Mouse (Mus musculus): ENCODE data around the gene Phf11c. TPM values are rescaled to one million over a fixed set of nuclear protein-coding genes. Genes with fewer than 3 reads are reported as not detected.

The Phf11c gene
- polyA plus RNA-seq (2015; fragmentation: Nextera tagmentation; extraction: Ambion mirVana), result 0.27 and 0.60 TPM in 2 replicates

- no peak for ATAC-seq
- Histone ChIP-seq H3K27me3 (replicated peaks; ENCODE audit: control insufficient read depth, insufficient read depth, low read length) (no peaks in the 10 kb centered on the region), H3K4me2 (ENCODE audit: low read length) (no peak within 1 kb of the TSS), H3K9me3 (ENCODE audit: control insufficient read depth, low read length) (no peaks in the 10 kb centered on the region), H3K4me1 (replicated peaks; ENCODE audit: control insufficient read depth, insufficient read depth, low read length) (no peaks in the 10 kb centered on the region), H3K4me3 (replicated peaks; ENCODE audit: low read length) (no peak within 1 kb of the TSS), H3K27ac (ENCODE audit: low read length) (no peak within 1 kb of the TSS), H3K36me3 (ENCODE audit: control insufficient read depth, insufficient read depth) (no peaks in the 10 kb centered on the region), H3K9ac (replicated peaks; ENCODE audit: low read depth, low read length) (no peak within 1 kb of the TSS)
- WGBS, result 93% methylated on average over 3 of the region's 3 CpGs
Observed at GRCm38 (mm10) chr14:59395281-59395680, at the start of gene Phf11c. TSS of gene Phf11c (minus strand) at chr14:59395381.

DNA sequence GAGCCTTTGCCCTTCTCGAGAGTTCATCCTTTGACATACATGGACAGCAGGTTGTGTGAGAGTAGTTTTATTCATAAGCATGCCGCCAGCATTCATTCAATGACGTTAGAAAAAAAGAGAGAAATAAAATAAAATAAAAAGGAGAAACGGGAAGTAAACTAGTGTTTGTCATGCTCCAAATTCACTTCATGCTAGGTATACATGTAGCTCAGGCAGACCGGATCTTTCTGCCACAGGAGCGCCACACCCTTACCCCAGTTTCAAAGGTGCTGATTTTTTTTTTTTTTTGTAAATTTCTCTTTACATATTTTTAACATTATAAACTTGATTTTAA lies 46.3 kb upstream of the Phf11c start:
- Histone ChIP-seq H3K9ac (replicated peaks; ENCODE audit: low read depth, low read length) (peak overlapping the region; percentile 75), H3K27ac (ENCODE audit: low read length) (no peak overlapping the region), H3K36me3 (ENCODE audit: control insufficient read depth, insufficient read depth) (no peaks in the 10 kb centered on the region), H3K4me2 (ENCODE audit: low read length) (peak overlapping the region; percentile 95), H3K27me3 (replicated peaks; ENCODE audit: control insufficient read depth, insufficient read depth, low read length) (no peaks in the 10 kb centered on the region), H3K4me3 (replicated peaks; ENCODE audit: low read length) (peak overlapping the region; percentile 78), H3K4me1 (replicated peaks; ENCODE audit: control insufficient read depth, insufficient read depth, low read length) (peaks cover 10% of the 10 kb centered on the region), H3K9me3 (ENCODE audit: control insufficient read depth, low read length) (no peaks in the 10 kb centered on the region)
- 8% methylated on average over 6 of the region's 6 CpGs for WGBS
- no peak for ATAC-seq

DNA sequence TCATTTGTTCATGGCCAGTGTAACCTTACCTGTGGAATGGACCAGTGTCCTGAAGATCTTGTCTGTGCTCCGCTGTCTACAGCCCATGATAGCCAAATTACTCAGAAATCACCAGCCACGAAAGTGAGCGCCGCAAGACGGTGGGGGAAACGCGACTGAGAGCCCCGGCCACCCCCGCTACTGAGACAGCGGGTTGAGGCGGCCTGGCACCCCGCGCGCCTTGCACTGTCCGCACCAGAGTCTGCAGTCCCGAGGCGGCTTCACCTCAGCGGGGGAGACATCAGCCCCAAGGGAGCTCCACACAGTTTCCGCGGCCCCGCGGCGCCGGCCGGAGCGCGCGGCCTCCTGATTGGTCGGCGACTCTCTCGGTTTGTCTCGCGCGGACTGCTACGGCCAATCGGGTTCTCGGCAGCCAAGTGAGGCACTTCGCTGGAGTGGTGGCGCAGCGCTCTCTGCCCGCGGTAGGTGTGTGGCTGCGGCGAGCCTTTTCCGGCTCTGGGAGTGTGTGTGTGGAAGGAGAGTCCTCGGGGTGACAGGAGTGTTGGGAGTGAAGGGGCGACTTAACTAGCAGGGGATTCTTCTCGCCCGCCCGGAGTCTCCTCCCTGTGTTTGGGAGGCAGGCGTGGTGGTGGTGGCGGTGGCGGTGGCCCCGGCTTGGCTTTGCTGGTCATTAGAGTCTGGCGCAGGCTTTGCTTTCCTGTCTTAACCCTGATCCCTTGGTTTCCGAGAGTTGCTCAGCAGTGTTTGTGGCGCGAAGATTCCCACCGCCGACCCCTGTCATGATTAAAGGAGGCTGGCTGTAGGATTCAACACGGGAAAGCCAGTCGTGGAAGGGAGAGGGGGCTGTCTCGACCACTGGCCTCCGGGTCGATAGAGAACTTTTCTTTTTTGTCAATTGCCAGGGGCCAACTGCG lies 45.6 kb upstream of the Phf11c start, which contains the start of the genes Setdb2 and Cab39l:
Setdb2 (minus strand) TSS at position 327 of the 914 bp plus-strand sequence.
Cab39l (plus strand) TSS at position 415 of the 914 bp plus-strand sequence.
- Histone ChIP-seq H3K4me1 (replicated peaks; ENCODE audit: control insufficient read depth, insufficient read depth, low read length) (peaks cover 10% of the 10 kb centered on the region), H3K27ac (ENCODE audit: low read length) (peak within 1 kb of the TSS; percentile 48), H3K4me2 (ENCODE audit: low read length) (peak within 1 kb of the TSS; percentile 95), H3K9me3 (ENCODE audit: control insufficient read depth, low read length) (no peaks in the 10 kb centered on the region), H3K4me3 (replicated peaks; ENCODE audit: low read length) (peak within 1 kb of the TSS; percentile 78), H3K36me3 (ENCODE audit: control insufficient read depth, insufficient read depth) (no peaks in the 10 kb centered on the region), H3K9ac (replicated peaks; ENCODE audit: low read depth, low read length) (peak within 1 kb of the TSS; percentile 75), H3K27me3 (replicated peaks; ENCODE audit: control insufficient read depth, insufficient read depth, low read length) (no peaks in the 10 kb centered on the region)
- under 1% methylated on average over 66 of the region's 66 CpGs for WGBS
- peak; percentile 100 for ATAC-seq

GRCm38 (mm10) chr14:59440039-59440438 lies 44.9 kb upstream of the Phf11c start:
- no peaks in the 10 kb centered on the region for H3K9me3 ChIP-seq (ENCODE audit: control insufficient read depth, low read length)
- WGBS, result 18% methylated on average over 7 of the region's 7 CpGs
- no peak for ATAC-seq

DNA sequence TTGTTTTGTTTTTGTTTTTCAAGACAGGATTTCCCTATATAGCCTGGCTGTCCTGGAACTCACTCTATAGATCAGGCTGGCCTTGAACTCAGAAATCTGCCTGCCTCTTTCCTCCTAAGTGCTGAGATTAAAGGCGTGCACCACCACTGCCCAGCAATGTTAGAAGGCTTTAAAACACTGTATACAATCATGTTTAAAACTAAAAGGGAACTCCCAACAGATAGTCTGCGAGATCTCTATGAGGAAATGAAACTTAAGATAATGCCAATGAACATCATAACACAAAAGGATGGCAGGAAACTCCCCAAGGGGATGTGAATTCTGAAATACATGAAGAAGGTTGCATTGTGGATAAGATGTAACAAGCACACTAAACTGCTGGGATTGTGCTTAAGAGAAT lies 43.3 kb upstream of the Phf11c start:
- H3K27me3 ChIP-seq (replicated peaks; ENCODE audit: control insufficient read depth, insufficient read depth, low read length), result no peaks in the 10 kb centered on the region
- no peak overlapping the region for H3K9ac ChIP-seq (replicated peaks; ENCODE audit: low read depth, low read length)
- no peak overlapping the region for H3K27ac ChIP-seq (ENCODE audit: low read length)
- no peak overlapping the region for H3K4me2 ChIP-seq (ENCODE audit: low read length)
- WGBS, result 89% methylated on average over 2 of the region's 2 CpGs
- H3K9me3 ChIP-seq (ENCODE audit: control insufficient read depth, low read length), result no peaks in the 10 kb centered on the region
- ATAC-seq, result no peak
- H3K4me3 ChIP-seq (replicated peaks; ENCODE audit: low read length), result no peak overlapping the region
- H3K4me1 ChIP-seq (replicated peaks; ENCODE audit: control insufficient read depth, insufficient read depth, low read length), result peaks cover 10% of the 10 kb centered on the region
- H3K36me3 ChIP-seq (ENCODE audit: control insufficient read depth, insufficient read depth), result no peaks in the 10 kb centered on the region

More at GRCm38 (mm10) chr14:59440039-59440438, 44.9 kb upstream of the Phf11c start:
- H3K9ac ChIP-seq (replicated peaks; ENCODE audit: low read depth, low read length), result peak overlapping the region; percentile 75
- H3K4me3 ChIP-seq (replicated peaks; ENCODE audit: low read length), result peak overlapping the region; percentile 78
- H3K27ac ChIP-seq (ENCODE audit: low read length), result no peak overlapping the region
- H3K4me2 ChIP-seq (ENCODE audit: low read length), result peak overlapping the region; percentile 81
- no peaks in the 10 kb centered on the region for H3K27me3 ChIP-seq (replicated peaks; ENCODE audit: control insufficient read depth, insufficient read depth, low read length)
- no peaks in the 10 kb centered on the region for H3K36me3 ChIP-seq (ENCODE audit: control insufficient read depth, insufficient read depth)
- H3K4me1 ChIP-seq (replicated peaks; ENCODE audit: control insufficient read depth, insufficient read depth, low read length), result peaks cover 10% of the 10 kb centered on the region

- no peaks in the 10 kb centered on the region for H3K36me3 ChIP-seq (ENCODE audit: control insufficient read depth, insufficient read depth)
- no peaks in the 10 kb centered on the region for H3K27me3 ChIP-seq (replicated peaks; ENCODE audit: control insufficient read depth, insufficient read depth, low read length)
- 69% methylated on average over 3 of the region's 3 CpGs for WGBS
- no peak for ATAC-seq
- no peak overlapping the region for H3K4me2 ChIP-seq (ENCODE audit: low read length)
- H3K27ac ChIP-seq (ENCODE audit: low read length), result no peak overlapping the region
- H3K9ac ChIP-seq (replicated peaks; ENCODE audit: low read depth, low read length), result no peak overlapping the region
- no peak overlapping the region for H3K4me3 ChIP-seq (replicated peaks; ENCODE audit: low read length)
- H3K4me1 ChIP-seq (replicated peaks; ENCODE audit: control insufficient read depth, insufficient read depth, low read length), result peaks cover 10% of the 10 kb centered on the region
- H3K9me3 ChIP-seq (ENCODE audit: control insufficient read depth, low read length), result no peaks in the 10 kb centered on the region
Observed at GRCm38 (mm10) chr14:59437398-59437797, 42.2 kb upstream of the Phf11c start.

DNA sequence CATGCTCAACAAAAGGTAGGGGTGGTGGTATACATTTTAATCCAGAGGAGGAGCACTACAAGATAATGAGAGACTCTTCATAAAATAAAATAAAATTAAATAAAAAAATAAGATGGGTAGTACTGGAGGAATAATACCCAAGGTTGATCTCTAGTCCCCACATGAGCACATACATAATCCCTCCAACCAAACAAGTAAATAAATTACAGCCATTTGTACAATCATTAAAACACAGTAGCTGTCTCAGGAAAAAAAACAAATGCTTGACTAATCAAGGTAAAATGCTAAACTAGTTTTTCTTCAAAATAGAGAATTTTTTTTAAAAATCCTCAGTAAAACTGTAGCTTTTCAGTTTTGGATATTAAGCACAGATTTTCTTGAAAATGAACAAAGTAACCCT lies 40.0 kb upstream of the Phf11c start:
- Histone ChIP-seq H3K9ac (replicated peaks; ENCODE audit: low read depth, low read length) (no peak overlapping the region), H3K4me2 (ENCODE audit: low read length) (no peak overlapping the region), H3K36me3 (ENCODE audit: control insufficient read depth, insufficient read depth) (no peaks in the 10 kb centered on the region), H3K9me3 (ENCODE audit: control insufficient read depth, low read length) (no peaks in the 10 kb centered on the region), H3K4me1 (replicated peaks; ENCODE audit: control insufficient read depth, insufficient read depth, low read length) (peaks cover 6% of the 10 kb centered on the region), H3K27me3 (replicated peaks; ENCODE audit: control insufficient read depth, insufficient read depth, low read length) (no peaks in the 10 kb centered on the region), H3K27ac (ENCODE audit: low read length) (no peak overlapping the region), H3K4me3 (replicated peaks; ENCODE audit: low read length) (no peak overlapping the region)
- ATAC-seq, result no peak

- H3K27me3 ChIP-seq (replicated peaks; ENCODE audit: control insufficient read depth, insufficient read depth, low read length), result no peaks in the 10 kb centered on the region
- no peak for ATAC-seq
- WGBS, result 65% methylated on average over 2 of the region's 2 CpGs
- H3K9ac ChIP-seq (replicated peaks; ENCODE audit: low read depth, low read length), result no peak overlapping the region
- no peaks in the 10 kb centered on the region for H3K4me1 ChIP-seq (replicated peaks; ENCODE audit: control insufficient read depth, insufficient read depth, low read length)
- H3K4me2 ChIP-seq (ENCODE audit: low read length), result no peak overlapping the region
- H3K4me3 ChIP-seq (replicated peaks; ENCODE audit: low read length), result no peak overlapping the region
- H3K9me3 ChIP-seq (ENCODE audit: control insufficient read depth, low read length), result no peaks in the 10 kb centered on the region
- H3K36me3 ChIP-seq (ENCODE audit: control insufficient read depth, insufficient read depth), result no peaks in the 10 kb centered on the region
- no peak overlapping the region for H3K27ac ChIP-seq (ENCODE audit: low read length)
Observed at GRCm38 (mm10) chr14:59433902-59434301, 38.7 kb upstream of the Phf11c start.

- Histone ChIP-seq H3K4me3 (replicated peaks; ENCODE audit: low read length) (no peak overlapping the region), H3K4me1 (replicated peaks; ENCODE audit: control insufficient read depth, insufficient read depth, low read length) (no peaks in the 10 kb centered on the region), H3K9me3 (ENCODE audit: control insufficient read depth, low read length) (no peaks in the 10 kb centered on the region), H3K27ac (ENCODE audit: low read length) (no peak overlapping the region), H3K36me3 (ENCODE audit: control insufficient read depth, insufficient read depth) (no peaks in the 10 kb centered on the region), H3K27me3 (replicated peaks; ENCODE audit: control insufficient read depth, insufficient read depth, low read length) (no peaks in the 10 kb centered on the region), H3K9ac (replicated peaks; ENCODE audit: low read depth, low read length) (no peak overlapping the region), H3K4me2 (ENCODE audit: low read length) (no peak overlapping the region)
- ATAC-seq, result no peak
- 78% methylated on average over 1 of the region's 1 CpGs for WGBS
Observed at GRCm38 (mm10) chr14:59430556-59430955, 35.4 kb upstream of the Phf11c start.
